Mouse (Mus musculus) forebrain, postnatal 0 days (tissue): ENCODE measurements around the gene Arih2. TPM values are rescaled to one million over a fixed set of nuclear protein-coding genes. Genes with fewer than 3 reads are reported as not detected.

Experiments used
- ATAC-seq: fragments of 200-750 bp; cut with Nextera tagmentation; 2 replicates; pipeline ENCODE4 v1.8.0; 2017; ENCODE audit warnings: mild to moderate bottlenecking, moderate library complexity
- DNase-seq: peaks from one replicate; pipeline ENCODE4 v3.0.0-alpha.2; 2015
- H3K27ac ChIP-seq: fragments of 300-500 bp; sonication (generic); 2 replicates; pipeline ENCODE4 v1.5.1; 2014; ENCODE audit warnings: low read depth, mild to moderate bottlenecking, antibody characterized with exemption, low read length, moderate library complexity, mixed read lengths
- H3K27me3 ChIP-seq: fragments of 300-500 bp; sonication (generic); 2 replicates; pipeline ENCODE4 v1.6.1; 2014; ENCODE audit warnings: mild to moderate bottlenecking, low read length, mixed read lengths; ENCODE audit not compliant: insufficient read depth
- H3K36me3 ChIP-seq: fragments of 300-500 bp; sonication (generic); 2 replicates; pipeline ENCODE4 v1.6.1; 2014; ENCODE audit warnings: mild to moderate bottlenecking, moderate library complexity; ENCODE audit not compliant: insufficient read depth
- H3K4me1 ChIP-seq: fragments of 300-500 bp; sonication (generic); 2 replicates; pipeline ENCODE4 v1.6.1; 2014; ENCODE audit warnings: antibody characterized with exemption; ENCODE audit not compliant: insufficient read depth
- H3K4me2 ChIP-seq: fragments of 300-500 bp; sonication (generic); 2 replicates; pipeline ENCODE4 v1.6.1; 2014; ENCODE audit warnings: low read depth, mild to moderate bottlenecking, moderate library complexity
- H3K4me3 ChIP-seq: fragments of 300-500 bp; sonication (generic); 2 replicates; pipeline ENCODE4 v1.5.1; 2014; ENCODE audit warnings: low read depth, low read length, mixed read lengths
- H3K9ac ChIP-seq: fragments of 300-500 bp; sonication (generic); 2 replicates; pipeline ENCODE4 v1.6.1; 2014; ENCODE audit warnings: mild to moderate bottlenecking
- H3K9me3 ChIP-seq: fragments of 300-500 bp; sonication (generic); 2 replicates; pipeline ENCODE4 v1.6.1; 2016; ENCODE audit warnings: low read length
- CTCF ChIP-seq: sonication (generic); IDR thresholded peaks from 2 replicates; pipeline ENCODE4 v1.5.1; 2016; ENCODE audit warnings: antibody characterized with exemption, control low read depth, low read depth
- WGBS: fragments of 180-500 bp; shearing (Covaris S2); extraction: QIAGEN DNeasy Blood & Tissue Kit; methylation state at CpG from one replicate; pipeline ENCODE4 v1.1.7; 2014; 5-methylcytosine and 5-hydroxymethylcytosine counted together
- polyA plus RNA-seq: library from polyadenylated mRNA; unstranded; fragments of >200 nt; fragmentation: Nextera tagmentation; extraction: Ambion mirVana; gene quantifications from 2 replicates; pipeline ENCODE4 v1.2.1, GENCODE M21; 2015
- total RNA-seq: library from RNA; depleted of rRNA; stranded (reverse); fragments of >200 nt; gene quantifications from 2 replicates; pipeline ENCODE4 v1.2.3, GENCODE M21; 2014; rRNA removed

Gene Arih2
- total RNA-seq (68.2 and 70.9 TPM in 2 replicates), polyA plus RNA-seq (32.3 and 40.3 TPM in 2 replicates)

GRCm38 (mm10) chr9:108648611-108649560, at the start of gene Arih2:
Gene Arih2 (minus strand): TSS chr9:108649386.
- peak within 1 kb of the TSS; percentile 85 for H3K27ac ChIP-seq
- H3K4me2 ChIP-seq: peak within 1 kb of the TSS; percentile 87
- WGBS: 1% methylated on average over 102 of the region's 112 CpGs
- DNase-seq (peak; percentile 96), ATAC-seq (peak; percentile 100)
- peak within 1 kb of the TSS; percentile 80 for H3K9ac ChIP-seq
- H3K4me1 ChIP-seq: peaks cover 11% of the 10 kb centered on the region; the same call in 1 of the 2 replicates
- H3K27me3 ChIP-seq: no peaks in the 10 kb centered on the region
- peak within 1 kb of the TSS; percentile 86 for H3K4me3 ChIP-seq
- H3K9me3 ChIP-seq: no peaks in the 10 kb centered on the region
- H3K36me3 ChIP-seq: no peaks in the 10 kb centered on the region
- 0 out of 2 replicates have a peak, but pooled peaks have one; percentile 6 for TF ChIP-seq CTCF

GRCm38 (mm10) chr9:108694533-108694932, 45.3 kb upstream of the Arih2 start:
- no peak overlapping the region for H3K4me3 ChIP-seq
- H3K4me1 ChIP-seq: peaks cover 22% of the 10 kb centered on the region
- H3K27ac ChIP-seq: no peak overlapping the region
- no peaks in the 10 kb centered on the region for H3K9me3 ChIP-seq
- WGBS: 78% methylated on average over 1 of the region's 1 CpGs
- H3K36me3 ChIP-seq: no peaks in the 10 kb centered on the region
- TF ChIP-seq CTCF: no peak
- DNase-seq (no peak), ATAC-seq (no peak)
- H3K4me2 ChIP-seq: 0 out of 2 replicates have a peak overlapping the region, but pooled peaks have one; percentile 77
- H3K9ac ChIP-seq: no peak overlapping the region
- no peaks in the 10 kb centered on the region for H3K27me3 ChIP-seq

GRCm38 (mm10) chr9:108693946-108694345, 44.8 kb upstream of the Arih2 start:
- Histone ChIP-seq H3K4me1 (peaks cover 22% of the 10 kb centered on the region), H3K4me3 (no peak overlapping the region), H3K4me2 (peak overlapping the region; percentile 77), H3K36me3 (no peaks in the 10 kb centered on the region), H3K27ac (no peak overlapping the region), H3K27me3 (no peaks in the 10 kb centered on the region), H3K9me3 (no peaks in the 10 kb centered on the region), H3K9ac (no peak overlapping the region)
- no peak for ATAC-seq
- 49% methylated on average over 4 of the region's 4 CpGs for WGBS
- no peak for TF ChIP-seq CTCF
- DNase-seq: no peak

DNA sequence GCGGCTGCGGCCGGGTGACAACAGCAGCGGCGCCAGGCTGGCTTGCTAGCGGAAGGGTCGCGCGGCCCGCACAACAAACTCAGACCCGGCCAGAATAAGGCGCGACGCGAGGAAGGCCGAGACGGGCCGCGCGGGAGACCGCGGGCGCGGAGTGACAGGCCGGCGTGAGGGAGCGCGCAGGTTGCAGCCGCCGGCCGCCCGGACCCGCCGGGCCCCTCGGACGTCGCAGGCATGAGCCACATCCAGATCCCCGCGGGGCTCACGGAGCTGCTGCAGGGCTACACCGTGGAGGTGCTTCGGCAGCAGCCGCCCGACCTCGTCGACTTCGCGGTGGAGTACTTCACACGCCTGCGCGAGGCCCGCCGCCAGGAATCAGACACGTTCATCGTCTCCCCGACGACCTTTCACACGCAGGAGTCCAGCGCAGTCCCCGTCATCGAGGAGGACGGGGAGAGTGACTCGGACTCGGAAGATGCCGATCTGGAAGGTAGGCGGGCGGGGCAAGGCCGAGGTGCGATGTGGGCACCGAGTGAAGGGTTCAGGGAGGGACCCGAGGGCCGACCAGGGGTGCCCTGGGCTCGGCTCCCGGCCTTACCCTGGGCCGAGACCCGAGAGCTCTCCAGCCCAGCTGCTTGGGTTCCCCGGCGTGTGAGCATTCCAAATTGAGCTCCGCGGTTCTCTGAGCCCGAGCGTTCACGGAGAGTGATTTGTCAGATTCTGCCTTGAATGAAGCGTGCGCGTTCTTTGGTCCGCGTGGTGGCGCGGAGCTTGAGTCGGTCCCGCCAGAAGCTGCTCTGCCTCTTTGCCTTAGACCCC, 43.2 kb upstream of the Arih2 start:
- Histone ChIP-seq H3K27me3 (no peaks in the 10 kb centered on the region), H3K9me3 (no peaks in the 10 kb centered on the region), H3K4me1 (peaks cover 22% of the 10 kb centered on the region), H3K36me3 (no peaks in the 10 kb centered on the region), H3K4me3 (peak overlapping the region; percentile 84), H3K27ac (peak overlapping the region; percentile 82), H3K9ac (peak overlapping the region; percentile 81), H3K4me2 (peak overlapping the region; percentile 77)
- peak; percentile 48 for TF ChIP-seq CTCF
- DNase-seq (peak; percentile 86), ATAC-seq (peak; percentile 73)
- 5% methylated on average over 90 of the region's 92 CpGs for WGBS

DNA sequence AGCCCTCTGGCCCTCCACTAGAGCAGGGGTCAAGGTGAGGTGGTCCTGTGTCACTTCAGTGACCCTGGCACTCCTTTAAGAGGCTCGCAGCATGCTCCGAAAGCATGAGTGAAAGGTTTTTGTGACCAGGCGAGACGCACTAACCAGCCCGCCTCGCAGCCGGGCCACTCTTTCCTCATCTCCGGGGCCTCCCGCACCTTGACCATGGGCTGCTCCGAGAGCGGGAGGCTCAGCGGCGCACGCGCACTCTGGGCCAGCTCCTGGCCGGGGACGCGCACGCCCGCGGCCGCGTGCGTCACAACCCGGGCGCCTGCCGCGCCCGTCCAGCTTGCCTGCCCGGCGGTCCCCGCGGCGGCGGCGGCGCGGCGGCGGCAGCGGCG, 42.6 kb upstream of the Arih2 start:
- Histone ChIP-seq H3K27ac (peak overlapping the region; percentile 82), H3K4me1 (peaks cover 22% of the 10 kb centered on the region), H3K9me3 (no peaks in the 10 kb centered on the region), H3K9ac (peak overlapping the region; percentile 81), H3K4me3 (peak overlapping the region; percentile 84), H3K27me3 (no peaks in the 10 kb centered on the region), H3K4me2 (peak overlapping the region; percentile 77), H3K36me3 (no peaks in the 10 kb centered on the region)
- TF ChIP-seq CTCF: no peak
- 5% methylated on average over 42 of the region's 42 CpGs for WGBS
- DNase-seq (peak; percentile 89), ATAC-seq (peak; percentile 92)

GRCm38 (mm10) chr9:108691371-108691770, 42.2 kb upstream of the Arih2 start:
- H3K27me3 ChIP-seq: no peaks in the 10 kb centered on the region
- peak overlapping the region; percentile 81 for H3K9ac ChIP-seq
- H3K36me3 ChIP-seq: no peaks in the 10 kb centered on the region
- DNase-seq (no peak), ATAC-seq (no peak)
- no peaks in the 10 kb centered on the region for H3K9me3 ChIP-seq
- peak overlapping the region; percentile 82 for H3K27ac ChIP-seq
- peak overlapping the region; percentile 77 for H3K4me2 ChIP-seq
- WGBS: 65% methylated on average over 8 of the region's 8 CpGs
- H3K4me3 ChIP-seq: peak overlapping the region; percentile 84
- H3K4me1 ChIP-seq: peaks cover 22% of the 10 kb centered on the region
- no peak for TF ChIP-seq CTCF
